Mouse (Mus musculus): Measurements from ENCODE around the gene Prkd2. TPM values are rescaled to one million over a fixed set of nuclear protein-coding genes. Genes with fewer than 3 reads are reported as not detected.

Prkd2 gene
- polyA plus RNA-seq, 2 experiments = 1.8 to 2.5 TPM

- no peaks in the 10 kb centered on the region for H3K9me3 ChIP-seq (ENCODE audit: control insufficient read depth, low read length)
- 70% methylated on average over 10 of the region's 10 CpGs for WGBS (ENCODE audit: insufficient replicate concordance)
- no peak for DNase-seq (ENCODE audit: low read depth in 3 of 3, low spot score in 3 of 3)
- H3K9ac ChIP-seq (replicated peaks) = no peak overlapping the region
- no peak overlapping the region for H3K4me3 ChIP-seq (ENCODE audit: insufficient read depth in 1 of 2, low read depth in 2 of 2, low read length in 2 of 2)
- TF ChIP-seq CTCF (IDR thresholded peaks at IDR 0.05; ENCODE audit: low read depth) (no peak), EP300 (IDR thresholded peaks at IDR 0.05; ENCODE audit: low read depth) (no peak)
- peaks cover 7% of the 10 kb centered on the region for H3K27me3 ChIP-seq (ENCODE audit: control insufficient read depth, insufficient read depth, low read length)
- peaks cover 4 to 10% of the 10 kb centered on the region in 2 experiments for H3K4me1 ChIP-seq (replicated peaks; ENCODE audit: control insufficient read depth in 2 of 2, insufficient read depth in 2 of 2, low read length in 1 of 2)
- no peak overlapping the region for H3K27ac ChIP-seq
- no peak for ATAC-seq (ENCODE audit: insufficient read depth)
- no peak overlapping the region for H3K4me2 ChIP-seq (ENCODE audit: low read depth)
- H3K36me3 ChIP-seq (replicated peaks; ENCODE audit: control insufficient read depth, insufficient read depth, low read depth) = no peaks in the 10 kb centered on the region
Observed at GRCm38 (mm10) chr7:16871600-16871999, 28.9 kb downstream of the Prkd2 start.

- TF ChIP-seq CTCF (IDR thresholded peaks at IDR 0.05; ENCODE audit: low read depth) = no peak
- no peak for TF ChIP-seq EP300 (IDR thresholded peaks at IDR 0.05; ENCODE audit: low read depth)
- ATAC-seq (ENCODE audit: insufficient read depth) (no peak), DNase-seq (ENCODE audit: low read depth in 3 of 3, low spot score in 3 of 3) (no peak)
- Histone ChIP-seq H3K4me1 (replicated peaks; ENCODE audit: control insufficient read depth in 2 of 2, insufficient read depth in 2 of 2, low read length in 1 of 2) (peaks cover 4 to 7% of the 10 kb centered on the region in 2 experiments), H3K27ac (no peak overlapping the region), H3K4me2 (ENCODE audit: low read depth) (no peak overlapping the region), H3K9ac (replicated peaks) (no peak overlapping the region), H3K36me3 (replicated peaks; ENCODE audit: control insufficient read depth, insufficient read depth, low read depth) (no peaks in the 10 kb centered on the region), H3K4me3 (ENCODE audit: insufficient read depth in 1 of 2, low read depth in 2 of 2, low read length in 2 of 2) (no peak overlapping the region), H3K9me3 (ENCODE audit: control insufficient read depth, low read length) (no peaks in the 10 kb centered on the region), H3K27me3 (ENCODE audit: control insufficient read depth, insufficient read depth, low read length) (peaks cover 11% of the 10 kb centered on the region)
- 75% methylated on average over 9 of the region's 9 CpGs for WGBS (ENCODE audit: insufficient replicate concordance)
Observed at GRCm38 (mm10) chr7:16872478-16872877, 29.8 kb downstream of the Prkd2 start.

GRCm38 (mm10) chr7:16873392-16873791, 30.7 kb downstream of the Prkd2 start:
- 72% methylated on average over 4 of the region's 4 CpGs for WGBS (ENCODE audit: insufficient replicate concordance)
- Histone ChIP-seq H3K27me3 (ENCODE audit: control insufficient read depth, insufficient read depth, low read length) (peaks cover 11% of the 10 kb centered on the region), H3K9me3 (ENCODE audit: control insufficient read depth, low read length) (no peaks in the 10 kb centered on the region), H3K9ac (replicated peaks) (no peak overlapping the region), H3K4me1 (replicated peaks; ENCODE audit: control insufficient read depth in 2 of 2, insufficient read depth in 2 of 2, low read length in 1 of 2) (peaks cover 4 to 7% of the 10 kb centered on the region in 2 experiments), H3K4me3 (ENCODE audit: insufficient read depth in 1 of 2, low read depth in 2 of 2, low read length in 2 of 2) (no peak overlapping the region), H3K27ac (no peak overlapping the region), H3K36me3 (replicated peaks; ENCODE audit: control insufficient read depth, insufficient read depth, low read depth) (no peaks in the 10 kb centered on the region), H3K4me2 (ENCODE audit: low read depth) (no peak overlapping the region)
- DNase-seq (ENCODE audit: low read depth in 3 of 3, low spot score in 3 of 3) = no peak
- no peak for TF ChIP-seq EP300 (IDR thresholded peaks at IDR 0.05; ENCODE audit: low read depth)
- no peak for TF ChIP-seq CTCF (IDR thresholded peaks at IDR 0.05; ENCODE audit: low read depth)
- ATAC-seq (ENCODE audit: insufficient read depth) = no peak

- H3K9ac ChIP-seq (replicated peaks) = no peak overlapping the region
- WGBS (ENCODE audit: insufficient replicate concordance) = 2% methylated on average over 17 of the region's 17 CpGs
- peaks cover 4 to 7% of the 10 kb centered on the region in 2 experiments for H3K4me1 ChIP-seq (replicated peaks; ENCODE audit: control insufficient read depth in 2 of 2, insufficient read depth in 2 of 2, low read length in 1 of 2)
- ATAC-seq (ENCODE audit: insufficient read depth) = no peak
- H3K27me3 ChIP-seq (ENCODE audit: control insufficient read depth, insufficient read depth, low read length) = peaks cover 11% of the 10 kb centered on the region
- peak overlapping the region in 1 of 2 experiments; percentile 23; a peak in 2 of 4 replicates for H3K4me3 ChIP-seq (ENCODE audit: insufficient read depth in 1 of 2, low read depth in 2 of 2, low read length in 2 of 2)
- peak overlapping the region; percentile 73 for H3K4me2 ChIP-seq (ENCODE audit: low read depth)
- no peaks in the 10 kb centered on the region for H3K9me3 ChIP-seq (ENCODE audit: control insufficient read depth, low read length)
- no peaks in the 10 kb centered on the region for H3K36me3 ChIP-seq (replicated peaks; ENCODE audit: control insufficient read depth, insufficient read depth, low read depth)
- no peak overlapping the region; the same call in 1 of the 2 replicates for H3K27ac ChIP-seq
- no peak for TF ChIP-seq EP300 (IDR thresholded peaks at IDR 0.05; ENCODE audit: low read depth)
- TF ChIP-seq CTCF (IDR thresholded peaks at IDR 0.05; ENCODE audit: low read depth) = peak; percentile 97
- peak; percentile 49 to 62 (median 53) for DNase-seq (ENCODE audit: low read depth in 3 of 3, low spot score in 3 of 3)
Observed at GRCm38 (mm10) chr7:16874190-16874589, 31.5 kb downstream of the Prkd2 start.

GRCm38 (mm10) chr7:16874756-16875309, 32.1 kb downstream of the Prkd2 start:
- WGBS (ENCODE audit: insufficient replicate concordance) = under 1% methylated on average over 33 of the region's 33 CpGs
- H3K9me3 ChIP-seq (ENCODE audit: control insufficient read depth, low read length) = no peaks in the 10 kb centered on the region
- H3K4me1 ChIP-seq (replicated peaks; ENCODE audit: control insufficient read depth in 2 of 2, insufficient read depth in 2 of 2, low read length in 1 of 2) = peaks cover 4 to 7% of the 10 kb centered on the region in 2 experiments
- H3K4me3 ChIP-seq (ENCODE audit: insufficient read depth in 1 of 2, low read depth in 2 of 2, low read length in 2 of 2) = peak overlapping the region; percentile 25 to 55
- H3K27ac ChIP-seq = no peak overlapping the region
- H3K9ac ChIP-seq (replicated peaks) = no peak overlapping the region
- peak overlapping the region; percentile 73 for H3K4me2 ChIP-seq (ENCODE audit: low read depth)
- TF ChIP-seq CTCF (IDR thresholded peaks at IDR 0.05; ENCODE audit: low read depth) (peak; percentile 43; the same call in 1 of the 2 replicates), EP300 (IDR thresholded peaks at IDR 0.05; ENCODE audit: low read depth) (no peak)
- DNase-seq (ENCODE audit: low read depth in 3 of 3, low spot score in 3 of 3) (peak; percentile 99), ATAC-seq (ENCODE audit: insufficient read depth) (peak; percentile 95)
- H3K36me3 ChIP-seq (replicated peaks; ENCODE audit: control insufficient read depth, insufficient read depth, low read depth) = no peaks in the 10 kb centered on the region
- peaks cover 11% of the 10 kb centered on the region for H3K27me3 ChIP-seq (ENCODE audit: control insufficient read depth, insufficient read depth, low read length)
